Mouse (Mus musculus) adrenal gland, adult 2 months (tissue): ENCODE results near the gene Fbxl2. TPM values are rescaled to one million over a fixed set of nuclear protein-coding genes. Genes with fewer than 3 reads are reported as not detected.

ENCODE experiments used
- DNase-seq: peaks from one replicate; pipeline ENCODE4 v3.0.0; 2021
- polyA plus RNA-seq: library from polyadenylated mRNA; depleted of rRNA; stranded (reverse); fragments of >200 nt; gene quantifications from 2 replicates; pipeline ENCODE4 v1.2.3, GENCODE M21; 2012
- total RNA-seq, 2 experiments: library from RNA; stranded (reverse); gene quantifications; 2 replicates each; pipeline ENCODE4 v1.2.3; 2021

Gene Fbxl2
- total and polyA plus RNA-seq, 3 experiments = 1.9 to 4.3 (median 2.1) TPM

DNA sequence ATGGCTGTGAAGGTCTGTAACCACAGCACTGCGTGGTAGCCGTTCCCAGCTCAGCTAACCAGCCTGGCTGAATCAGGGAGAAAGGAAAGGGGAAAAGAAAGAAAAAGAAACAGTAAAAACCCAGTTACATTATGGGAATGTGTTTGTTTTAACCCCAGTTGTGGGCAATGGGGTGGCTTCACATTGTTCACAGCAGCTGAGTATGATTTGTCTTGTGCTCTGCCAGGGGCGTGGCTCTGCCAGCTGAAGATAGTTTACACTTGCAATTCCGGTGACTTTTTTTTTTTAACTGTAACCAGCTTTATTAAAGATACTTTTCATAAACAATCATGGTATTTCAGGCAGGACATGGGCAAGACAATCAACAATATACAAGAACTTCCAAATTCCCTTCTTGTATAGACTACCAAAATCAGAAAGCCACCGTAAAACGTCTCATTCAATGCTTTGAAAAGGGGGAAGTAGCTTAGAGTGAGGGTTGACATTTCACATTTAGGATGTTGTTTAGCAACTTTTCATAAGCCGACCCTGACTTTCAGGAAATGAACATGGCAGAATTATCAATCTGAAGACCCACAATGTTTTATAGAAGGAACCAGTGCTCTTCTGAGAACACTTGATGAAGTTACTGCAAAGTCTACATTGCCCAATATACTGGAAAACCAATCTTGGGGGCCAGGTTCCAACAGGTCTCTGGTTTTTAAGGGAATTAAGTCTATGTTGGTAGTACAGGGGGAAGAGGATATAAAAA is 26.8 kb downstream of the Fbxl2 start:
- DNase-seq = no peak

DNA sequence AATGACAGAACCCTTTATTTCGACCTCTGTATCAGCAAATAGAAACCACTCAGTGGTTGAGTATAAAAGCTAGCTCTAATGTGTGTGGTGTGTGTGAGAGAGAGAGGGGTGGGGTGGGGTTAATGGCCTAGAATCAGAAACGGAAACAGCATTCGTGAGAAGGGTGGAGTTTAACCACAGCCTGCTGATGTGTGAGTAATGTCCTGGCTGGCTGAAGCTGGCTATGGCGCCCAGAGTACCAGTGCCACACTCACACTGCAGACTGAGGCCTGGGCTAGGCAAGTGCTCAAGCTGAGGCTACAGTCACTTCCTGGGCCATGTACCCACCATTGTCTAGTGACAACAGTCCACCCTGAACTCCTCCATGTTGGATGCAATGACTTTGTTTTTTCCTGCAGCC is 29.6 kb downstream of the Fbxl2 start:
- DNase-seq = no peak

DNA sequence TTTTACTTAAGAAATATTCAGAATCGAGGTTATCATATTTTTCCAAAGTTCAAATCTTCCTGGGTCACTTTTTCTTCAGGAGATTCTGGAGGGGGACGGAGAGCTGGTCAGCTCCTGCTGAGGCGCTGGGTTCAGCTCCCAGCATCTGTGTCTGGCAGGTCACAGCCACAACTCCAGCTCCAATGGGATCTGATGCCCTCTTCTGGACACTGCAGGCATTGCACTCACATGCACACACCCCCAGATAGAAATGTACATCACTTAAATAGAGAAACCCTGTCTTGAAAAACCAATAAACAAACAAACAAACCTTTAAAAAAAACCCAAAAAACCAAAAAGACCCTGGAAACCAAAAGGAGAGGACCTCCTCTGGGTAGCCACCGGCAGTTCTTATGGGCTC is 30.3 kb downstream of the Fbxl2 start:
- DNase-seq = no peak

DNA sequence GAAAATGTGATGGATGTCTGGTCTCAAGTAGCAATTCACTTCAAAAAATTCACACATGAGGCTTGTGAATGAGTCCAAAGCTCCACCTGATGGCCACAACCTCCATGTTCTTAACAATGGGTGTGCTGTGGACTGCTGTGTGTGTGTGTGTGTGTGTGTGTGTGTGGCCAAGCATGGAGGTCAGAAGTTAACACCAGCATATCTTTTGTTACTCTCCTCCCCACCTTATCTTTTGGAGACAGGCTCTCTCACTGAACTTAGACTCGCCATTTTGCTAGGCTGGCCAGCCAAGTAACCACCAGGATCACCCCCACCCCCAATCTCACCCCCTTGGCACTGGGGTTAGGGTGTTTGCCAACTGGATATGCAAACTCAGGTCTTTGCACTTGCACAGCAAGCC is 32.0 kb downstream of the Fbxl2 start:
- no peak for DNase-seq

DNA sequence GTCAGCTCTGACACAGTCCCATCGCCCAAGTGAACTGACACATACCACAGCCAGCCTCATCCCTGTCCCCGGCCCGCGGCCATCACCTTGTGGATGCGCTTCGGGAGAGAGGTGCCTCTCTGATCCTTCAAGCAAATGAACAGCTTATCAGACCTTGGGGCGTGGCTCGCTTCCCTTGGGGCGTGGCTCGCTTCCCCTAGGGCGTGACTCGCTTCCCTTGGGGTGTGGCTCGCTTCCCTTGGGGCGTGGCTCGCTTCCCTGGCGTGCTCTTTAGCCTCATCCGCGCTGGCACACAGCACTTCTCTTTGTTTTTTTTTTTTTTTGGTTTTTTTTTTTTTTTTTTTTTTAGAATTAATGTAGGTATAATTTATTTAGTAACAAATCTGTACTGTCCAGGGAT is 34.8 kb downstream of the Fbxl2 start:
- no peak for DNase-seq

DNA sequence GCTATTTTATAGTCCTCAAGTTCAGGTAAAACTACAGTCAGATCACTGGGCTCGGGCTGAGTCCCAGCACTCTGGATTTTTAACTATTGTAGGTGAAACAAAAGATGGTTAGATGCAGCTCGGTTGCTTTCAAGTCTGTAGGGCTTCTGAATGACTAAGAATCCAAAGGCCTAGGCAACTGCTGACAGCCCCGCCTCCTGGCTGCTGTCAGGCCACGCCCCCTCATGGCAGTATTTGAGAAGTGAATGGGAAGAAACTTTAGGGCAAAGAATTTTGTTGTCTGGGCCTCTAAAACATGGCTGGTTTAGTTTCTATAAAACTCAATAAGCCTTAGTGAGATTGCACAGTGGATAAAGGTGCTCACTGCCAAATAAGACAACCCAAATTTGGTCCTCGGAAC is 36.5 kb downstream of the Fbxl2 start:
- no peak for DNase-seq

DNA sequence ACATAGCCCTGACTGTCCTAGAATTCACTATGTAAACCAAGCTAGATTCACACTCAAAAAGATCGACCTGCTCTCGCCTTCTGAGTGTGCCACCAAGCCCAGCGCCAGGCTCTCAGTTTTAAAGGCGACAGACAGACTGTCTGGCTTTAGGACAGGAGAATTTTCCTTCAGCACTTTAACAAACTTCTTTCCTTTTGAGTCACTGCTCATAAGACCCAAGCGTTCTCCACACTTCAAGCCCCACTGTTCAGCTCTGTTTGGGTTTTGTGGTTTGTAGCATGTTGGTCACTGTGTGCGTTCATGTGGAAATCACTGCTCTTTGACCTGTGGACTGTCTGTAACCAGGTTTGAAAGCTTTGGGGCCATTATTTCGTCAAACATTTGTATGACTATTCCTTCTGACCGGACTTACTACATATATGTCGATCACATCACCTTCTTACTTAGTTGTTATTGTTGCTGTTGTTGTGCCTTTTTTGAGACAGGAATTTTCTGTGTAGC is 38.1 kb downstream of the Fbxl2 start:
- no peak for DNase-seq

DNA sequence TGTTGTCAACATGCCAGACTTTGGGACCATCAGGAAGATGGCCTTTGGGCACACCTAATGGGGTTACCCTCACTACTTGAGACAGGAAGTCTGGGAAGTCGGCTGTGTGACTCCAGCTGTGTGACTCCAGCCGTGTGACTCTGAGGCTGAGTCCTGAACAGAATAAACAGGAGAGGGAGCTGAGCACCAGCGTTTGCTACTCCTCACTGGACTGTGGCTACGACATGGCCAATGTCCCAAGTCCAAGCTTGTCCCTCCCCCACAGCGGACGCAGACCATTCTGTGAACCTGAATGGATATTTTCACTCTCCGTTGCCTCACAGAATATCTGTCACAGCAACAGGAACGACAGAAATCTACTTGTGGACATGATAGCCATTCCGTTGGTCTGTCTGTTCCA is 39.2 kb downstream of the Fbxl2 start:
- DNase-seq = no peak

DNA sequence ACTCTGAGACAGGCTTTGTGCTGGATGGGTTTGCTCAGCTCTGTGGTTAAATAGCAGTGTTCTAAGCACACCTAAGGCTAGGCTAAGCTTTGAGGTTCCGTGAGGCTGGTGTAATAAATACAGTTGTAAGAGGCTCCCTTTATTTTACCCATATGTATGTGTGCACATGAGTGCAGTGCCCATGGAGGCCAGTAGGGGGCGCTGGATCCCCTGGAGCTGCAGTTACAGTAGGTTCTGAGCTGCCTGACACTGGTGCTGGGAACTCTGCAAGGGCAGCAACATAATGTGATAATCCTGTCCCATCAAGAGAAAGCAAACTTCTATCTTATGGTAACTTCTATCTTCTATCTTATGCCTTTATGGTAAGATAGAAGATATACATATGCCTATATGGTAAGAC is 47.7 kb downstream of the Fbxl2 start:
- DNase-seq = no peak

DNA sequence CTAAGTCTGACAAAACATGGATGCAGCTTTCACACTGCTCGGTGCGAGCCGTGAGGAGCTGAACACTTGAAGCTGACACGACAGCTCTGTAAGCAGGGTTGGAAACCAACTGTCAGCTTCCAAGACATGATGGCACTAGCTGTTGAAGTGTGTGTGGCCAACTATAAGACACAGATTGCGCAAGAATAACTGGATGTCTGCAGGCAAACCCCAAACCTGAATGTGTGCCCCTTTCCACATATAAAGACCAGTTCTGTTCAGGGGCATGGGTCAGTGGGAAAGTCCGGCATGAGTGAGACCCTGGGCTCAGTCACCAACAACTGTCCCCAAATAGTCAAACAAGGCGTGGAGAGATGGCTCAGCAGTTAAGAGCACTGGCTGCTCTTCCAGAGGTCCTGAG is 53.2 kb downstream of the Fbxl2 start:
- no peak for DNase-seq

DNA sequence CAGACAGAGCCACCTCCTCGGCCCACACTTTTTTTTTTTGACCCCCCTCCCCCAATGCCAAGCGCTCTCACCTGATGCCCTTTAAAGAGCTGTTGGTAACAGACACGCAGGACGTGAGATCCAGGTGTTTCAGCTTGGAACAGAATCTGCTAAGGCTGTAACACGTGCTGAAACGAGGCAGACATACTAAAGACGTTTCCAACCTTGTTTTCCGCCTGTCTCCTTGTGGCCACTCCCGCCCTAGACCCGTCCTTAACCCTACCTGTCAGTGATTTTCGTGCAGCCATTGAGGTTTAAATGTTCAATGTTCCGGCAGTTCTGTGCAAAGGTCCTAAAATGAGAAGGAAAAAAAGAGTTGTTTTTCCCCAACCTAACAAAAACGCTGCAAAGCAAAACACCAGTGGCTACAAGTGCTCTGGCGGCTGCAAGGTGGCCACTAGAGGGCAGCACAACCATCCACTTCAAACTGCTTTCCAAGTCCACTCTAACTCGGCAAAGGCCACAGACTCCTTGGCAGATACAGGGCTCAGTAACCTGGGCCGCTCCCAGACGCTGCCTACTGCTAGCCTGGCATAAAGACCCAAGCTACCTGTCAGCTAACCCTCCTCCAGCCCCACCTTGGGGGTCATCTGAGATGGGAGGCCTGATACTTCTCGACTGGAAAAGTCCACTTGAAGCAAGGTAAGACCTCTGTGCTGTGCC is 55.3 kb downstream of the Fbxl2 start:
- DNase-seq = peak; percentile 79

DNA sequence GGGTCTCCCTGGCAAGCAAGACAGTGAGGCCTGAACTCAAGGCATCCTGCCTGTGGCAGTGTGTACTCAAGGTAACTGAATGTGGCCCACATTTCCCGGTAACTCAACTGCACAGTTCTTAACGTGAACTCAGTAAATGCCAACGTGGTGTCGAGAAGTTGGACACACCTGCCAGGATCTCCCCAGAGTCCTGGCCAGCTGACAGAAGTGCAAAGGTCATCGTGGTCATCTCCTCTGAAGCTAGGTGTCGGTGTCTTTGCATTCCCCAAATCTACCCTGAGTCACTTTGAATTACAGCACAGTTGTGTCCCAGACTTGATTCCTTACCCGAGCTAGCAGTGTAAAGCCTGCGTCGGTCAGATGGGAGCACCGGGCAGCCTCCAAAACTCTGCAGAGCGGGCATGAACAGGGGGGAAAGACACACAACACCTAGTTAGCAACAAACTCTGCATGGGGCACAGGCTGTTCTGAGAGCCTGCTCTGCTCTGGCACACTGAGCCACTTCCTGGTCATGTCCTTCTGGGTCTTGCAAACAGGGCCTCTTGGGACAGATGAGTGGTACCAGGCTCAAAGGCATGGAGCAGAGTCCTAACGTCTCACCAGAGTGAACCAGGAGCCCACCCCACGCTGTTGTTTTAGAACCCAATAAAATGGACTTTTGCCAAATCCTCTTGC is 60.9 kb downstream of the Fbxl2 start:
- no peak for DNase-seq

DNA sequence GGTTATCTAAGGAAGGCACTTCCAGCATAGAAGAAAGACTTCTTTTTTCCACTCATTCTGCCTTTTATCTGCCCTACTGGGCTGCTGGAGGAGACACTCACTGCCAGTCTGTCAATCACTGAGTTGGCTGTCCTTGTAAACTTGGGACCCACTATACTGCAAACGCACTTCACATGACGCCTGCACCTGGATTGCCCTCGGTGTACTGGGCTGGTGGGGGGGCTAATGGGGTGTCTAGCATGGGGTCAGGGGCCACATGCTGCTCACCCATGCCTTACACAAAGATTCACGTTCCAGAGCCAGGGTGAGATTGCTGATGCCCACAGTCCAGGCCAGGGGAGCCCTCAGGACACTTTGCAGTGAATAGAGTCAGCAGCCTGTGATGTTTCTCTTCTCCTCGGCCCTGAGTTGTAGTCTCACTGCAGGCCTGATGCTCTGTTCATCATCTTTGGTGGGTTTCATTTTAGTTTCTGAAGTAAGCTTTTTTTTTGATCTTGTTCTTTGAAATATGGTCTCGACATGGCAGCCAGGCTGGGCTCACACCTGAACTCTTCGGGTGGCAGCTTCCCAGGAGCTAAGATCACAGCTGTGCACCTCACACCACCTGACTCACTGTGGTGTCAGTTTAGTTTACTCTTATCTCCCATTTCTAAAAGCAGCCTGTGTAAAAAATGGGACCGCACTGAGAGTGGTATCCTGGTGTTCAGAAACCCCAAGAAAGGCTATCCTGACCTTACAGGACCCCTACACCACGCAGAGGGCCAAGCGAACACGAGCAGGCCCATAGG is 62.9 kb downstream of the Fbxl2 start:
- DNase-seq = no peak

DNA sequence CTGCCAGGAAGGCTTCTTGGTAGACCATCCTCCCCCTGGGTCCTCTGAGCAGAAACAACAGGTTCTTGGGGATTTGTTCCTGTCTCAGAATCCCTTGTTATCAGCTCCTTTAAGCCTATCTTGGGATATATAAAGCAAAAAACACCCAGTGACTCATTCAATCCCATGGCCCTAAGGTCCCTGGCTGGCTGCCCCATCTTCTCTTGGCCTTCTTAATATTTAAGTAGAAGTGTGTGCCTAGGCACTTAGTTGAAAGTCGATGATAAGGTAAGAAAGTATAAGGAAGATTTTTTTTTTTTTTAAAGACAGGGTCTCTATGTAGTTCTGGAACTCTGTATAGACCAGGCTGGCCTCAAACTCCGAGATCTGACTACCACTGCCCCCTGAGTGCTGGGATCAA is 63.5 kb downstream of the Fbxl2 start:
- no peak for DNase-seq

DNA sequence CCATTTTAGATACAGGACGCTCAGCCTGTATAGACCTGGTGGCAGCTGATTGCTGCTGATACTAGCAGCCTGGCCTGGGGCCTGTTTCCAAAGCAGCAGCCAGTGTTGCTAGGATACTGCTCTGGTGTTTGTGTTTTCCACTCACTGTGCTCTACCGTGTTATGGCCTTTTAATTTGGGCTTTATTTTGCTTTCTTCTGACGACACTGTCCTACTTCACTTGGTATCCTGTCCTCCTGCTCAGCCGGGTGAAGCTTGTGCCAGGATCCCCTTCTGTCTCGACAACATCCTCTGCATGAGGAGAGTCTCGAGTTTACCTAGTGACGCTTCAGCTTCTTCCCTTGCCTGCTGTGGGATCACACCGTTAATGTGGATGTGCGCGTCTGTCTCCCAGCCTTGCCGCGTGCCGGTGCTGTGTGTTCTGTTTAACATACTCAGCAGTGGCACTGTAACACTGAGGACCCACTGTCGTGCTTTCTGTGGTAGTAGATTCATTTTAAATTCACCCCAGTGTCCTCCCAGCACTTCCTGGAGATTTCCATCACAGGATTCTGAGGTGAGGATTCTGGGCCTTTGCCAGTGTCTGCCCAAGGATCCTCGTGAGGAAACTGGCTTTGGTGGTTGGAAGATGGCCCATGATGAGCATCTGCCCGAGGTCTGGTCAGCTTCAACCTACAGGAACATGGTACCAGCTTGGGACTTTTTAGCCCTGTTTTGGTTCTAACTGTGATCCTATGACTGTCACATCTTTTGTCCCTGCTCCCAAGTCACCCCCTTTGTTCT is 64.7 kb downstream of the Fbxl2 start:
- DNase-seq = peak; percentile 32

DNA sequence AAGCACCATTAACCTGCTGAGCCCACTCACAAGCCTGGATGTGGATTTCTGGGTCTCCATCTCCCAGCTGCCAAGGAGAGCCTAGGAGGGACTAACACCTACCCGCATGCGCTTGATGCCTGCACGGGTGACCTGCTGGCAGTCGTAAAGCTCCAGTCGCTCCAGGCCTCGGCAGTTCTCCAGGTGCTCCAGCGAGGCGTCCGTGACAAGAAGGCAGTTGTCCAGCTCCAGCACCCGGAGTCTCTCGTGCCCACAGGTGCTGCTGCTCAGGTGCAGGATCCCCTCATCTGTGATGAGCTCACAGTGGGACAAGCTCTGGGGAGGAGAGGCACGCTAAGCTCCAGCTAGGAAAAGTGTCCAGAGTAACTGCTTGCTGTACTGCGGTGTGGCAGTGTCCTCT is 66.6 kb downstream of the Fbxl2 start:
- no peak for DNase-seq

DNA sequence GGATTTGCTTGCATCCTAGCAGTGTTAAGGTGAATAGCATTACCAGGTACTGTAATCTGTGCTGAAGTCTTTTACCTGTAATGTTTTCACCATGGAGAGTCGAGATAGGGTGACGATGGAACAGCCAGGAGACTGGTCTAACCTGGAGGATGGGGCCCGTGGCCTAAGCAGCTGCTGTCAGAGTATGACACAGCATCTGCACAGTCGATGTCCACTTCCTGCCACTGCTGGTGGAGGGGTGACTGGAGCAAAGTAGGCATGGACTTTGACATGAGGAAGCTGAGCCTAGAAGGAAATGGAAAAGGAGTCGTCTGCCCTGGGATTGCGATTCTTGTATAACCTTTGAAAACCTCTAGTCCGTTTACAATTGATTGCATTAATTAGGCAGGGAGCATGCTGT is 67.3 kb downstream of the Fbxl2 start:
- no peak for DNase-seq

DNA sequence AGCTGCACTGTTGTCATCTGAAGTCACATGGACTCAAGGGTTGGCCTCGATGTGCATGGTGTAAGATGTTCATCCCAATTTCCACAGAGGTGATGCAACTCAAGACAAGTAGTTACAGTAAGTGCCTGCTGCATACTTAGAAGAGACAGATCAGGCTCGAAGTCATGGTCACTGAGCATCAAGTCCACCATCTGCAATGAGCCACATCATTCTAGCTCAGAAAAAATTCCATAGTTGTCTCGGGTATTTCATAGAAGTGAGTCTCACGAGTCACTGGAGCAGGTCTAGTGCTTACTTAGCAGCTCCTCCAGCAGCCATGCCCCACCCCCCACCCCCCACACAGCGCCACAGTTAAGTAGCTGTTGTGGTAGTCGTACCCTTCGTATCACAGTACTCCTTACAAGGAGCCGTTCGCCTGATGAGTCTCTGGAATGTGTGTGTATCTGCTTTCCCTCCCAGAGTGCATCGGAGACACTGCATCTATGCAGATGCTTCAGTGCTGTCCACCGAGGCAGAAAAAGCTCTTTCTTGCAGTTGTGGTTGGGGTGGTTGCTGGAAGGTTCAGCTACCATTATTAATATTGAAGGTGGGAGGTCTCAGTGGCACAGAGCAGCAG is 68.7 kb downstream of the Fbxl2 start:
- no peak for DNase-seq

DNA sequence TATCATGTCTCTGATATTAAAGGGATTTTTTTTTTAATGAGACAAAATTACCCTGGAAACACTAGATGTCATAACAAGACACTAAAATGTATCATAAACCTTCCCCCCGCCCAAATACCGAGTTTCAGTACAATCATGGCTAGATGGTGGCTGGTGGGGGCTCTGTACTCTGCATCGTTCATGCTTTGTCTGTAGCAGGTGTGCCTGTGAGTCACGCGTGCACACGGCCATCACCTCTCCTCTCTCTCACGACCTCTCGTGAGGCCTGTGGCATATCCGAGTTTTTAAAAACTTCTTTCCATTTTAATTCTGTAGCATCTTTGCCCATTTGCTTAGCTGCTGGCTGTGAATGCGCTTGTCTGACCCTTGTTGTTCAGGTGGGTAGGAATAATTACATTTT is 69.7 kb downstream of the Fbxl2 start:
- DNase-seq = no peak

DNA sequence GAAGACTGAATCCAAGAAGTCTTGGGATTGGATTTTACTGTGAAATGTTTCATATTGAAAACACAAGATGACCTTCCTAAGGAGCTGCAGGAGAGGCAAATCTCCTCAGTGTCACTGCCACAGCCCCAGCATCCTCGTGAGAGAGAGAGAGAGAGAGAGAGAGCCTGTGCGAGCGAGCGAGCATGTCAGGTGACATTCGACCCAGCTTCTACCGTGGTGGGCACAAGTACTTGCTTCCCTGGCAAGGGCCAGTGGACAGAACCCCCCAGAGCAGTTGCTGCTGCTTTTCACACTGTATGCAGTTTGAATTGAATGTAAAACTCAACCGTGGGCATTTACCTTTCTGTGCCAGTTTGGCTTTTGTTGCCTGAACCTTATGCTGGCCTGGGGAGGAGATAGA is 70.5 kb downstream of the Fbxl2 start:
- DNase-seq = no peak

DNA sequence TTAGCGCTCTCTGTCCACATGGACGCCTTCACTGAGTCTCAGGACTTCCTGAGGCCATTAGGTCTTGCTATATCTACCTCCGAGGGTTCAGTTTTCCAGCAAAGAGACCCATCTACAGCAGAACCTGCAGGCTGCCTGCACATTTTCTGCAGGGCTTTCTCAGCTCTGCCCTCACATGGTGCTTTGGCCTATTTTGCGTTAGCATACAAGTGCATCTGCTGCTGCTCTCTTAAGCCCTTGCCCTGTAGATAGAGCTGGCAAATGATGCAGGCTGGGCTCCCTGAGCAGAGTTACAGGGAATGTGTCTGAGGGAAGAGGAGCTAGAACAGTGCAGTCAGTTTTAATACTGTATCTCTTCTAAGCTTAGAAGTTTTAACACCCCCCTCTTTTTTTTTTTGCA is 71.0 kb downstream of the Fbxl2 start:
- DNase-seq = no peak
